Mouse (Mus musculus) bone marrow macrophage, adult 2 months (primary cell): ENCODE data around the gene Serpinb8. TPM values are rescaled to one million over a fixed set of nuclear protein-coding genes. Genes with fewer than 3 reads are reported as not detected.

Experiments used
- H3K27ac ChIP-seq: 2 replicates; pipeline ENCODE4 v1.5.1; 2012; ENCODE audit warnings: low read depth, low read length; ENCODE audit not compliant: insufficient read depth
- H3K4me1 ChIP-seq: 2 replicates; pipeline ENCODE4 v1.6.1; 2012; ENCODE audit warnings: low read length; ENCODE audit not compliant: control insufficient read depth, insufficient read depth
- H3K4me3 ChIP-seq: 2 replicates; pipeline ENCODE4 v1.5.1; 2012; ENCODE audit warnings: mild to moderate bottlenecking, low read length, moderate library complexity; ENCODE audit not compliant: insufficient read depth
- CTCF ChIP-seq: IDR thresholded peaks from 2 replicates; pipeline ENCODE4 v1.5.1; 2012; ENCODE audit warnings: low read depth, mild to moderate bottlenecking, low read length, moderate library complexity
- POLR2A ChIP-seq: IDR thresholded peaks from 2 replicates; pipeline ENCODE4 v1.6.1; 2012; ENCODE audit warnings: mild to moderate bottlenecking, low read depth, low read length, borderline replicate concordance
- polyA plus RNA-seq: library from polyadenylated mRNA; stranded (reverse); fragments of >200 nt; gene quantifications from 2 replicates; pipeline ENCODE4 v1.2.4, GENCODE M21; 2012; ENCODE audit not compliant: missing spikeins, insufficient read depth, insufficient read length

The Serpinb8 gene
- polyA plus RNA-seq, 1 experiment = 61.9 TPM

DNA sequence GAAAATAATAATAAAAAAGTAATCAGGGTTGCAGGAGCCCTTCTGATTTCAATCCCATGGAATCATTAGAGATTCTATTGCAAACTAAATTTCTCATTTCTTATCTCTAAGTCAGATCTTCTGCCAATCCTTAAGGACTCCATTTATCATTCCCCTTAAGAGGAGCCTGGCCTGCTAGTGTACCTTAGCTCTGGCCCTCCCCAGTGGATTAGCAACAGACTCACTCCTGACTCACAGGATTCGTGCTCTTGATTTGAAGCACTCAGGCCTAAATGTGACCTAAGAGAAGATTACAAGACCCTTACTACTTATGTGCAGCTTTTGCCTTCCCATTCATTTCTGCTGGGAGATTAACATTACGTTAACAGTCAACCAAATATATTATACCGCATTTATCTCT lies 48.7 kb downstream of the Serpinb8 start:
- no peak overlapping the region for H3K4me3 ChIP-seq
- no peaks in the 10 kb centered on the region for H3K4me1 ChIP-seq
- TF ChIP-seq POLR2A = no peak
- no peak for TF ChIP-seq CTCF
- H3K27ac ChIP-seq = no peak overlapping the region

GRCm38 (mm10) chr1:107642457-107643118 lies 52.8 kb downstream of the Serpinb8 start:
- H3K4me1 ChIP-seq = no peaks in the 10 kb centered on the region
- no peak overlapping the region for H3K4me3 ChIP-seq
- H3K27ac ChIP-seq = no peak overlapping the region
- no peak for TF ChIP-seq POLR2A
- no peak for TF ChIP-seq CTCF

DNA sequence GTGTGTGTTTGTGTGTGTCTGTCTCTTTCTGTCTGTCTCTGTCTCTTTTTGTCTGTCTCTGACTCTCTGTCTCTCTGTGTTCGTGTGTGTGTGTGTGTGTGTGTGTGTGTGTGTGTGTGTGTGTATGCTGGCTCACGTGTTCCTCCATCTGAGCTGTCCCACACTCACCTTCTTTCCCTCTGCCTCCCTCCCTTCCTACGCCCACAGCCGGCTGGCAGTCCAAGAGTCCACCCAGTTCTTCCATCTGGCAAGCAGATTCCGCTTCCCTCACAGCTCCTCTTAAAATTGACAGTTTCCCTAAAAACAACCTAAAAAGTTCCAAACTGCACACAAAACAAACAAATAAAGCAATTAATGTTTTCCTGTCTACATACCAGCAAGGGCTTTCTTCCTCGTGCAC lies 55.3 kb downstream of the Serpinb8 start:
- H3K4me3 ChIP-seq = no peak overlapping the region
- H3K27ac ChIP-seq = no peak overlapping the region
- no peaks in the 10 kb centered on the region for H3K4me1 ChIP-seq
- TF ChIP-seq POLR2A (no peak), CTCF (no peak)

- Histone ChIP-seq H3K4me1 (no peaks in the 10 kb centered on the region), H3K27ac (no peak overlapping the region), H3K4me3 (no peak overlapping the region)
- TF ChIP-seq POLR2A = no peak
- TF ChIP-seq CTCF = no peak
Observed at GRCm38 (mm10) chr1:107657689-107658088, 67.9 kb downstream of the Serpinb8 start.

Other genes with a start within 250 kb of the Serpinb8 start
- not detected in 2 replicates for gene Serpinb11, start 228.8 kb upstream of the Serpinb8 start, polyA plus RNA-seq
- gene Serpinb7, start 190.4 kb upstream of the Serpinb8 start, polyA plus RNA-seq = not detected in 2 replicates
- gene Serpinb2, start 78.6 kb upstream of the Serpinb8 start, polyA plus RNA-seq = 1.2 and 1.8 TPM in 2 replicates